Mouse (Mus musculus) T-helper 2 cell (primary cell): ENCODE results near the gene Emg1.

ENCODE experiments used
- in situ Hi-C: fragments of 300-600 bp; cut with MboI, MseI; formaldehyde crosslinking; loops from one replicate; pipeline ENCODE4 v1.15.1; 2025; ENCODE audit warnings: high pct_unique_total_duplicates

Emg1 gene

GRCm38 (mm10) chr6:124740888-124741761 lies 29.1 kb upstream of the Emg1 start, which contains the start of gene Grcc10:
Gene Grcc10 (minus strand): TSS chr6:124741374.
- in situ Hi-C loops = no loop called here

DNA sequence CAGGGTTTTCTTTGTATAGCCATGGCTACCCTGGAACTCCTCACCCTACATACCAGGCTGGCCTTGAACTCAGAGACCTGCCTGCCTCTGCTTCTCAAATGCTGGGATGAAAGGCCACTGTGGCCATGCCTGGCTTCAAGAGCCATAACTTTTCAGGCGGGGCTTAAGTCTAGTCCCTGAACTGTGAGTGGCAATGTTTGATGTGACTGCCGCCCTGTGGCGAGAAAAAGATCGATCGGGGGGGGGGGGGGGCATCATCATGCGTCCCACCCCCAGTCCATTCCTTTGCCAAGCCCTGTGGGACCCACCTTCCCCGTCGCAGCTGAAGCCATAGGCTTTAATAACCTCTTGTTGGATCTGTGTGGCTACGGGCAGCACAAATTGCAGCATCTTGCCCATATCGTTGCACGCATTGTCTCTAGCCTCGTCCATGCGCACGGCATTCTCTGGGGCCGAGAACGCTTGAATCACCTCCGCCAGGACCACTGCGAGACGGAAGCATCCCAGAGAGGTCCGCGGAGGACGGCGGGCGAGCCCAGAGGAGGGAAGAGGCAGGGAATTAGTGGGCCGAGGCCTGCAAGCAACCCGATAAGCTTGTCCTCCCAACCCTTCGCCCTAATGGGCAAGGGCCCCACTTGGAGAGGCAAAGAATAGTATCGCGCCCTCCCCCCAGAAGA lies 28.4 kb upstream of the Emg1 start:
- in situ Hi-C loops = no loop called here

GRCm38 (mm10) chr6:124739231-124739796 lies 27.3 kb upstream of the Emg1 start:
- in situ Hi-C loops = no loop called here

DNA sequence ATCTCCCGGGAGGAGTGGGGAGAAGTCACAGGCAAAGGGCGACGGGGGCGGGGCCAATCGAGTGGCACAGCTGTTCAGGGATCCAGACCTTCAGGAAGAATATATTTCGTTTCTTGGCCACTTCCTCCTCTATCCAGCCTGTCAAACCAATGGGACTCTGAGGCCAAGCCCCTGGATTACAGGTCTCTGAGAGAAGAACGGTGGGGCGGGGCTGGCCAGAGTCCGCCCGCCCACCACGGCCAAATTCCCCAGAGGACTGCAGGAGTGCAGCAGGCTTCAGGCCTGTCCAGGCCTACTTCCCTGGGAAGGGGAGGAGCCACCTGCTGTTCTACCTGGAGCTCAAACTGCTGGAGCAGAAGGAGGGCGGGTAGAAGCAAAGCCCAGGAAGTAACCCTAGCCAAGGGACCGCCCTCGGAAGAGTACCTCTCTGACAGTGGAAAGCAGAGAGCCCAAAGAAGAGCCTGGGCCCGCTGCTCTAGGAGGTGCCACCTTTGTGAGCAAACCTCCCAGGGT lies 26.6 kb upstream of the Emg1 start, which contains the start of gene Ptpn6:
TSS of gene Ptpn6 (minus strand) at position 204 of the 513 bp plus-strand sequence.
- in situ Hi-C loops = no loop called here

DNA sequence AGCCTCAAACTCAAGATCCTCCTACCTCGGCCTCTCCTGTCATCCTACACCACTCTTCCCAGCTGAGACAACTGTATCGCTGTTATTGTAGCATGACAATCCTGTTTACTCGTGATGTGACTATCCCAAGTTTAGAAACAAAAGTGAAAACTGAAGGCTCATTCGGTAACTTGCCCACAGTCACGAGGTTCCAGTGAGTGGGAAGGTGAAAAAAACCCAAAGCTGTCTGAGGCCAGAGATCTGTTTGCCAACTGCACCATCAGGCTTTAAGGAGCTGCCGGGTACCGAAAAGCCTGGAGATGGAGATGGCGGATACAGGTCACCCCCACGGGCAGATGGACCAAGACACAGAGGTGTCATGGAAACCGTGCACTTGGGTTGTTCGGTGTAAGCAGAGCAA lies 25.1 kb upstream of the Emg1 start:
- in situ Hi-C loops = no loop called here

DNA sequence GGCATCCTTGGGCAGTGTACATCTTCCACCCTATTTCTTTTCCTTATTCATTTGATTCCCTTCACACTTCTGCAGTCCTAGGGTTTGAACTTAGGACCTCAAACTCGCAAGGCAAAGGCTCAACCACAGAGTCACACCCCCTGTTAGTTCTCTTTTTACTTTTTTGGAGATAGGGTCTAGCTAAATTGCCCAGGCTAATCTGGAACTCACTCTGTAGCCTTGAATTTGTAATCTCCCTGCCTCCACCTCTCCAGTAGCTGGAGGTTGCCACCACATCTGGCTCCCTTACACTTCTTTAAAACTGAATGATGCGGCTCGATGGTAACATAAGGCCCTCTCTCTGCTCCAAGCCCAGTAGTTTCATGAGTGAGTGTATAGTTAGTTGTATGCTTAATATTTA lies 22.4 kb upstream of the Emg1 start:
- in situ Hi-C loops = no loop called here

GRCm38 (mm10) chr6:124732476-124733370 lies 20.7 kb upstream of the Emg1 start:
- in situ Hi-C loops = no loop called here

- in situ Hi-C loops = no loop called here
Observed at GRCm38 (mm10) chr6:124731038-124731437, 19.1 kb upstream of the Emg1 start.

- in situ Hi-C loops = no loop called here
Observed at GRCm38 (mm10) chr6:124729850-124730705, 18.1 kb upstream of the Emg1 start.

GRCm38 (mm10) chr6:124728621-124729020 lies 16.6 kb upstream of the Emg1 start:
- in situ Hi-C loops = no loop called here

DNA sequence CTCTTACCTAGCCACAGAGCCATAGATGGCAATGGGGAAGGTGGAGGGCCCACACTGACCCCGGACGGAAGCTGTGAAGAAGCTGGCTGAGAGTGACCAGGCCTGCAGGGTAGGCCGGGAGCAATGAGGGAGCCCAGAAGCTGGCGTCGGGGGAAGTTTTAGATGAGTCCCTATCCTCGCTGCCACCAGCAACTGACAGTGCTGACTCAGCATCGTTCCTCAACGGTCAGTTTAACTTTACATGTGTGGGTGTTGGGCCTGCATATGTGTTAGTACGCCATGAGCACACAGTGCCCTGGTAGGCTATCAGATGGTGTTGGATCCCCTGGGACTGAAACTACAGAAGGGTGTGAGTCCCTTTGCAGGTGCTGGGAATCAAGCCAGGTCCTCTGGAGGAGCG lies 12.5 kb upstream of the Emg1 start:
- in situ Hi-C loops = no loop called here

DNA sequence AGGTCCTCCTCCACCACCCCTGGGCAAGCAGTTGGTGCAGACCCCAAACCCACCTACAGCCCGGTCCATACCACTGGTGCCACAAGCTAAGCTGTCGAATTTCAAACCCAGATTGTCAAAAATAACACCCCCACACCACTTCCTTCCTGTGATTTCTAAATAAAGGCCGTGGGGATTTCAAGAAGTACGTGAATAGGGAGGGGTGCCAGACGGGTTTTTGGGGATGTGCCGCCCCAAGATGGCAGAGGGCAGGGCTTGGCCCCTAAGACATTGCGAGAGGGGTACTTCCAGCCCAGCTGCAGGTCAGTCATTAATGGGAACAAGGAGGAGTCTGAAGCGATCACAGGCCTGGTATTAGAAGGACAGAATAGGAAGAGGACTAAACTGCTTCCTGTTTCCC lies 11.6 kb upstream of the Emg1 start:
- in situ Hi-C loops = no loop called here

DNA sequence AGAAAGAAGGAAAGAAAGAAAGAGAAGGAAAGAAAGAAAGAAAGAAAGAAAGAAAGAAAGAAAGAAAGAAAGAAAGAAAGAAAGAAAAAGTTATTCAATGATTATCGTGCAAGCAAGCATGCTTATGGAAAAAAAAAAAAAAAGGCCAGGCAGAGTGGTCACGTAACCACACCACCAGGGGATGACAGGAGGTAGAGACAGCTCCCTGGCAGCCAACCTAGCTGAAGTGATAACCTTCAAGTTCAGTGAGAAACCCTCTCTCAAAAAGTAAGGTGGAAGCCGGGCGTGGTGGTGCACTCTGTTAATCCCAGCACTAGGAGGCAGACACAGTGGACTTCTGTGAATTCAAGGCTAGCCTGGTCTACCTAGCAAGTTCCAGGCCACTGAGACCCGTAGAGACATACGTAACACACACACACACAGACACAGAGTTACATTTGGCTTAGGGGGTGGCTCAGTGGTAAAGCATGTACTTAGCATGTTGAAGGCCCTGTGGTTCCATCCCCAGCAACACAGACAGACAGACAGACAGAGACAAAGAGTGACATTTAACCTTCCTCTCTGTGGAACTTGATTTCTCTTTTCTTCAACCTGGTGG lies 11.0 kb upstream of the Emg1 start:
- in situ Hi-C loops = no loop called here

DNA sequence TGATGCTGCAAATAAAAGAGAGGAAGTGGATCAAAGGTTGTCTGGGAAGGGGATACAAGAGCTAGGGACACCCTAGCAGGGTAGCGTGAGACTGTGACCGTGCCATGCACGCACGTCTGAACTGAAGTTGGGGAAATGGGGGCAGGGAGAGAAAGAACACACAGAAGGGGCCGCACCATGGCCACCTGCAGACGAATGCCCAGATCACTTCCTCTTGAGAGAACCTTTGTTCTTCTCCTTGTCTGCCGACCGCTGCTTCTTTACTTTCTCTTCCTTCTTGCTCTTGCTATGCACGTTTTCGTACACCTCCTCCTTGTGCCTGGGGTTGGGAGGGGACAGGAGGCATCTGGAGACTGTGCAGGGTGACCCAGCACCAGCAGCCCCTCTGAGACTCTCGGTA lies 8.9 kb upstream of the Emg1 start:
- in situ Hi-C loops = no loop called here

DNA sequence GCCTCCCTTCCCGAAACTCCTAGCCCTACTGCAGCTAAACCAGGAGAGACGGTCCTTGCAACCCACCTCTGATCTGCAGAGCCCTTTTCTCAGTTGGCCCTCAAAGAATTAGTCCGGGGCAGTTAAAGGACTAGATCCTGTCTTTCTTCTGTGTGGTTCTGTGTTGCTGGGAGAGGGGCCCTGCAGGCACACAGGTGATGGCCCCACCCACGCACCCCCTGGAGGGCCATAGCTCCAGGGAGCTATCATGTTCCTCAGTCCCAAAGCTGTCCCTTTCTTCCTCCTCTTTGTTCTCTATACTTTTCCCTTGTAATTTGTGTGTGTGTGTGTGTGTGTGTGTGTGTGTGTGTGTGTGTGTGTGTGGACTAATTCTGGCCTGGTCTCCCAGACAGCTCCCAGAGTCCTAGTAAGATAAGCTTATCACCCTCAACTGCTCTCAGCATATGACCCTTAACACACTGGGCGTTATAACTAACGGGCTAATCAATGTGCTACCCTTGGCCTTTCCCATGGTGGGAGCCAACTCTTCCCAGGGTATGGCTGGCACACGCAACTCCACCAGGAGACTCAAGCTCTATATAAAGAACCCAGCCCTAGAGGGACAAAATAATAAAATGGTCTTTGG lies 7.5 kb upstream of the Emg1 start:
- in situ Hi-C loops = no loop called here

GRCm38 (mm10) chr6:124718703-124719102 lies 6.7 kb upstream of the Emg1 start:
- in situ Hi-C loops = no loop called here

DNA sequence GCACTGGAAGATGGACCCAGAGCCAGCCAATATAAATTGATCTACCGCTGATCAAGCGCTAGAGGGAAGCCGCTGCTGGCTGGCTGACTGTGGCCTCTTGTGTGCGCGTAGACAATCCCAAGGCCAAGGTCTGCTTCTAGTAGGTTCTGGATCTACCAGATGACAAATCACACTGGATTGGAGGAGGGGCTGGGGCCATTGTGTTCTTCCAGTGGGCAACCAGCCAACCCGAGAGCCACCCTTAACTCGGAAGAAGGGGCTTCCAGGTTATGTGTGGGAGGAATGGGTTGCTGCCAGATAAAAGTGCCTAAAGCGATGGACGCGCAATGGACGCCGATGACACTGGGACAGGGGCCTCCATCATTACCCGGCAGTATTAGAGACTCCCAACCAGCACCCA lies 6.0 kb upstream of the Emg1 start:
- in situ Hi-C loops = no loop called here

DNA sequence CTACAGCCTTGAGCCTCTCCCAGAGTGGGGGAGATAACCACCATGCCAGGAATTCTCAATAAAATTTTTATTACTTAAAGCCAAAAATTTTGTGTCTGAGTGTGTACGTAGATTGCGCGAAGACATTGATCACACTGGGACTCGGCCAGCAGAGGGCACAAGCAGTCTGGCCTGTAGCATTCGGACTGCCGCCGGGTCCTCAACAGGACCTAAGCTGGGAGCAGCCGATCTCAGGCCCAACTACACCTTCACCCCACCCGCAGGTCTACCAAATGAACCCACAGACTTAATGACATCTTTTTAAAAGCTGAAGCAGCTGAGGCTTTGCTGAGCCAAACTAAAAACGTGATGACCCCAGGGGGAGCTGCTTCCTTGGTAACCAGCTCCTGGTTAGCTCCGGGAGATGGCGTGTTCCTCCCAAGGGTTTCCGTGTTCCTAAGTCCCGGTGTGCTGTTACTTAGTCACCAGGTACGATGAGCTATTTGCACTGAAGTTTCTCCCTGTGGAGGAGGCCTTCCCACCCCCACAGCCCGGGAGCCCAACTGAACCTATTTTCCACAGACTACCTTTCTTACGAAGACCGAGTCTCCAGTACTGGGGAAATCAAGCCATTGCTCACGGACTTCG lies 5.0 kb upstream of the Emg1 start:
- in situ Hi-C loops = no loop called here

- in situ Hi-C loops = loop anchor here (5.0 kb wide), 1 partner anchor 49 kb away; no protein-coding TSS in a partner anchor
Observed at GRCm38 (mm10) chr6:124712918-124713317, 940 bp upstream of the Emg1 start.
